Mouse (Mus musculus) C2C12 (cell line): ENCODE measurements around the gene Eef1e1.

Source experiments
- CEBPB ChIP-seq: IDR thresholded peaks from one replicate; pipeline ENCODE4 v1.6.1; 2011; ENCODE audit warnings: low read depth, mild to moderate bottlenecking, control low read depth, moderate library complexity
- CTCF ChIP-seq: IDR thresholded peaks from one replicate; pipeline ENCODE4 v1.5.1; 2011; ENCODE audit not compliant: control insufficient read depth, insufficient read depth, insufficient read length
- FOSL1 ChIP-seq: IDR thresholded peaks from one replicate; pipeline ENCODE4 v1.8.0; 2011; ENCODE audit warnings: mild to moderate bottlenecking, low read length; ENCODE audit not compliant: poor library complexity, insufficient read depth, severe bottlenecking
- MAX ChIP-seq: IDR thresholded peaks from one replicate; pipeline ENCODE4 v1.6.1; 2011; ENCODE audit warnings: mild to moderate bottlenecking, control low read depth
- MYOD1 ChIP-seq: IDR thresholded peaks from one replicate; pipeline ENCODE4 v1.6.1; 2011; ENCODE audit warnings: low read depth; ENCODE audit not compliant: control insufficient read depth, insufficient read length
- MYOG ChIP-seq: IDR thresholded peaks from one replicate; pipeline ENCODE4 v1.6.1; 2011; ENCODE audit not compliant: control insufficient read depth, insufficient read length; ENCODE audit errors: extremely low read depth
- USF1 ChIP-seq: IDR thresholded peaks from one replicate; pipeline ENCODE4 v1.6.1; 2011; ENCODE audit warnings: low read depth, mild to moderate bottlenecking, control low read depth, moderate library complexity

DNA sequence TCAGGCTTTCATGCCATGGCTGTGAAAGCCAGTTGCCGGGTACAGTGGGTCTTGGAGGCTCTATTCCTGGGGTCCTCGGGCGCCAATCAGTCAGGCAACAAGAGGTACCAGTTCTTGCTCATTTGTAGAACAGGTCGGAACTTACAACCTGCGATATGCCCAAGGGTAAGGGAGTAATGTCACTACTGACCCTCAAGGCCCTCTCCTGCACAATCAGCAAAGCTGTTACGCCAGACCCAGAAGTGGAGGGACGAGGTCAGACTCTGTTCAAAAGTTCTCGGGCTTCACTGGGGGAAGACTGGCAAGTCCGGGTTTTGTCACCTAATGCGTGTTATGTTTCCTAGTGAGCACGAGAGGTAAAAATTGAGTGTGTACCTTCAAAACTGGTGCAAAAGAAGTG lies 58.0 kb downstream of the Eef1e1 start:
- TF ChIP-seq CTCF = no peak
- TF ChIP-seq USF1 = no peak
- no peak for TF ChIP-seq MAX
- TF ChIP-seq FOSL1 = no peak
- TF ChIP-seq MYOD1 = no peak
- no peak for TF ChIP-seq MYOG
- TF ChIP-seq CEBPB = no peak
